Mouse (Mus musculus) embryonic facial prominence, embryonic 15.5 days (tissue): Measurements from ENCODE around the gene Eif4g3. TPM values are rescaled to one million over a fixed set of nuclear protein-coding genes. Genes with fewer than 3 reads are reported as not detected.

Experiments
- ATAC-seq: fragments of 200-750 bp; cut with Nextera tagmentation; 2 replicates; pipeline ENCODE4 v1.8.0; 2017; ENCODE audit warnings: low read depth, moderate TSS enrichment; ENCODE audit not compliant: insufficient number of reproducible peaks, low FRiP score, low TSS enrichment
- H3K27ac ChIP-seq: fragments of 300-500 bp; sonication (generic); replicated peaks from 2 replicates; pipeline ENCODE4 v1.5.1; 2015; ENCODE audit warnings: mild to moderate bottlenecking, inconsistent platforms
- H3K27me3 ChIP-seq: fragments of 300-500 bp; sonication (generic); 2 replicates; pipeline ENCODE4 v1.6.1; 2015; ENCODE audit warnings: inconsistent platforms
- H3K36me3 ChIP-seq: fragments of 300-500 bp; sonication (generic); 2 replicates; pipeline ENCODE4 v1.6.1; 2015; ENCODE audit warnings: mild to moderate bottlenecking, inconsistent platforms
- H3K4me1 ChIP-seq: fragments of 300-500 bp; sonication (generic); 2 replicates; pipeline ENCODE4 v1.6.1; 2015; ENCODE audit warnings: inconsistent platforms
- H3K4me2 ChIP-seq: fragments of 300-500 bp; sonication (generic); replicated peaks from 2 replicates; pipeline ENCODE4 v1.6.1; 2015; ENCODE audit warnings: mild to moderate bottlenecking, inconsistent platforms
- H3K4me3 ChIP-seq: fragments of 300-500 bp; sonication (generic); replicated peaks from 2 replicates; pipeline ENCODE4 v1.5.1; 2015; ENCODE audit warnings: mild to moderate bottlenecking, inconsistent platforms
- H3K9ac ChIP-seq: fragments of 300-500 bp; sonication (generic); 2 replicates; pipeline ENCODE4 v1.6.1; 2015; ENCODE audit warnings: inconsistent platforms
- H3K9me3 ChIP-seq: fragments of 300-500 bp; sonication (generic); replicated peaks from 2 replicates; pipeline ENCODE4 v1.6.1; 2016; ENCODE audit warnings: inconsistent platforms
- WGBS: fragments of 180-500 bp; shearing (Covaris S2); methylation state at CpG from one replicate; pipeline ENCODE4 v1.1.7; 2015; 5-methylcytosine and 5-hydroxymethylcytosine counted together
- polyA plus RNA-seq: library from polyadenylated mRNA; unstranded; fragments of >200 nt; fragmentation: Nextera tagmentation; extraction: Ambion mirVana; gene quantifications from 2 replicates; pipeline ENCODE4 v1.2.1, GENCODE M21; 2015

The Eif4g3 gene
- polyA plus RNA-seq, 1 experiment from 2014 or later: 36.2 TPM

GRCm38 (mm10) chr4:138023403-138024100 lies 30.7 kb downstream of the Eif4g3 start:
- Histone ChIP-seq H3K27ac (no peak overlapping the region), H3K4me3 (no peak overlapping the region), H3K4me2 (no peak overlapping the region), H3K36me3 (peaks cover 24% of the 10 kb centered on the region), H3K9ac (no peak overlapping the region), H3K4me1 (peaks cover 22% of the 10 kb centered on the region; the same call in 1 of the 2 replicates), H3K27me3 (no peaks in the 10 kb centered on the region), H3K9me3 (no peaks in the 10 kb centered on the region)
- ATAC-seq: no peak
- 72% methylated on average over 9 of the region's 9 CpGs for WGBS

GRCm38 (mm10) chr4:138029168-138029567 lies 36.3 kb downstream of the Eif4g3 start:
- WGBS: 62% methylated on average over 6 of the region's 6 CpGs
- no peak overlapping the region for H3K4me2 ChIP-seq
- ATAC-seq: no peak
- no peak overlapping the region for H3K4me3 ChIP-seq
- peaks cover 4% of the 10 kb centered on the region; the same call in 1 of the 2 replicates for H3K4me1 ChIP-seq
- no peak overlapping the region for H3K9ac ChIP-seq
- peaks cover 53% of the 10 kb centered on the region for H3K36me3 ChIP-seq
- peak overlapping the region; percentile 4; the same call in 1 of the 2 replicates for H3K27ac ChIP-seq
- no peaks in the 10 kb centered on the region for H3K9me3 ChIP-seq
- no peaks in the 10 kb centered on the region for H3K27me3 ChIP-seq

- WGBS: 87% methylated on average over 10 of the region's 10 CpGs
- no peaks in the 10 kb centered on the region for H3K9me3 ChIP-seq
- H3K27me3 ChIP-seq: no peaks in the 10 kb centered on the region
- no peak overlapping the region for H3K4me3 ChIP-seq
- ATAC-seq: no peak
- peaks cover 44% of the 10 kb centered on the region for H3K36me3 ChIP-seq
- peaks cover 4% of the 10 kb centered on the region; the same call in 1 of the 2 replicates for H3K4me1 ChIP-seq
- H3K27ac ChIP-seq: no peak overlapping the region
- no peak overlapping the region for H3K9ac ChIP-seq
- H3K4me2 ChIP-seq: no peak overlapping the region
Measured at GRCm38 (mm10) chr4:138031828-138032227, 39.0 kb downstream of the Eif4g3 start.

GRCm38 (mm10) chr4:138033871-138034270 lies 41.0 kb downstream of the Eif4g3 start:
- H3K27me3 ChIP-seq: no peaks in the 10 kb centered on the region
- ATAC-seq: no peak

GRCm38 (mm10) chr4:138035435-138036120 lies 42.8 kb downstream of the Eif4g3 start:
- no peak for ATAC-seq

More at GRCm38 (mm10) chr4:138033871-138034270, 41.0 kb downstream of the Eif4g3 start:
- H3K4me2 ChIP-seq: no peak overlapping the region
- H3K36me3 ChIP-seq: peaks cover 32% of the 10 kb centered on the region
- WGBS: 85% methylated on average over 4 of the region's 4 CpGs
- no peak overlapping the region for H3K27ac ChIP-seq
- no peak overlapping the region for H3K9ac ChIP-seq
- H3K4me1 ChIP-seq: peaks cover 12% of the 10 kb centered on the region
- H3K9me3 ChIP-seq: no peaks in the 10 kb centered on the region
- H3K4me3 ChIP-seq: no peak overlapping the region

GRCm38 (mm10) chr4:138037110-138037509 lies 44.3 kb downstream of the Eif4g3 start:
- Histone ChIP-seq H3K4me3 (no peak overlapping the region), H3K4me2 (no peak overlapping the region), H3K27ac (no peak overlapping the region), H3K36me3 (peaks cover 16% of the 10 kb centered on the region), H3K9ac (no peak overlapping the region), H3K9me3 (no peaks in the 10 kb centered on the region), H3K4me1 (peaks cover 16% of the 10 kb centered on the region), H3K27me3 (no peaks in the 10 kb centered on the region)
- WGBS: 56% methylated on average over 8 of the region's 8 CpGs
- no peak for ATAC-seq

More at GRCm38 (mm10) chr4:138035435-138036120, 42.8 kb downstream of the Eif4g3 start:
- Histone ChIP-seq H3K4me1 (peaks cover 16% of the 10 kb centered on the region), H3K4me2 (no peak overlapping the region), H3K9ac (no peak overlapping the region), H3K9me3 (no peaks in the 10 kb centered on the region), H3K36me3 (peaks cover 31% of the 10 kb centered on the region), H3K27me3 (no peaks in the 10 kb centered on the region), H3K27ac (no peak overlapping the region), H3K4me3 (no peak overlapping the region)
- 88% methylated on average over 9 of the region's 9 CpGs for WGBS

GRCm38 (mm10) chr4:138037896-138038295 lies 45.1 kb downstream of the Eif4g3 start:
- ATAC-seq: no peak
- no peaks in the 10 kb centered on the region for H3K27me3 ChIP-seq
- peaks cover 16% of the 10 kb centered on the region for H3K4me1 ChIP-seq
- no peak overlapping the region for H3K9ac ChIP-seq
- no peak overlapping the region for H3K4me2 ChIP-seq
- peaks cover 10% of the 10 kb centered on the region for H3K36me3 ChIP-seq
- WGBS: 64% methylated on average over 1 of the region's 1 CpGs
- H3K27ac ChIP-seq: no peak overlapping the region
- H3K9me3 ChIP-seq: no peaks in the 10 kb centered on the region
- H3K4me3 ChIP-seq: no peak overlapping the region

- 0 out of 2 replicates have a peak, but pooled peaks have one; percentile 40 for ATAC-seq
- 62% methylated on average over 13 of the region's 13 CpGs for WGBS
Measured at GRCm38 (mm10) chr4:138038365-138039274, 45.8 kb downstream of the Eif4g3 start.

GRCm38 (mm10) chr4:138039275-138039651 lies 46.4 kb downstream of the Eif4g3 start:
- Histone ChIP-seq H3K9me3 (no peaks in the 10 kb centered on the region), H3K4me3 (no peak overlapping the region), H3K27ac (no peak overlapping the region), H3K9ac (no peak overlapping the region), H3K4me1 (peaks cover 16% of the 10 kb centered on the region), H3K36me3 (peaks cover 7% of the 10 kb centered on the region; the same call in 1 of the 2 replicates), H3K4me2 (no peak overlapping the region), H3K27me3 (no peaks in the 10 kb centered on the region)
- 79% methylated on average over 9 of the region's 9 CpGs for WGBS
- no peak; the same call in 1 of the 2 replicates for ATAC-seq

More at GRCm38 (mm10) chr4:138038365-138039274, 45.8 kb downstream of the Eif4g3 start:
- H3K4me3 ChIP-seq: no peak overlapping the region
- H3K36me3 ChIP-seq: peaks cover 7% of the 10 kb centered on the region; the same call in 1 of the 2 replicates
- H3K27me3 ChIP-seq: no peaks in the 10 kb centered on the region
- no peaks in the 10 kb centered on the region for H3K9me3 ChIP-seq
- no peak overlapping the region for H3K4me2 ChIP-seq
- no peak overlapping the region for H3K9ac ChIP-seq
- H3K4me1 ChIP-seq: peaks cover 16% of the 10 kb centered on the region
- H3K27ac ChIP-seq: peak overlapping the region; percentile 17; the same call in 1 of the 2 replicates

GRCm38 (mm10) chr4:138040589-138040988 lies 47.8 kb downstream of the Eif4g3 start:
- no peak for ATAC-seq
- H3K9ac ChIP-seq: no peak overlapping the region
- H3K4me1 ChIP-seq: peaks cover 16% of the 10 kb centered on the region
- H3K27ac ChIP-seq: 0 out of 2 replicates have a peak overlapping the region, but pooled peaks have one; percentile 0
- H3K36me3 ChIP-seq: peaks cover 13% of the 10 kb centered on the region
- WGBS: 88% methylated on average over 3 of the region's 3 CpGs
- H3K4me2 ChIP-seq: no peak overlapping the region
- no peaks in the 10 kb centered on the region for H3K9me3 ChIP-seq
- no peak overlapping the region for H3K4me3 ChIP-seq
- H3K27me3 ChIP-seq: no peaks in the 10 kb centered on the region
